Comparison of ENCODE assay signal across 9 mouse cellular contexts in genomic region chr9:121983504-121983903, GRCm38 (mm10). TPM values are rescaled to one million over a fixed set of nuclear protein-coding genes. Genes with fewer than 3 reads are reported as not detected.
DNase-seq lines count a peak whose midpoint lies in the region; ATAC-seq and TF ChIP-seq lines count a peak whose summit lies in the region.
"Had no signal": no experiment of that assay in that cellular context is flagged by ENCODE, and none has a peak within 500 bp of the region (broad histone marks: within the 10 kb centered on the region; RNA-seq: fewer than 3 reads in every experiment).

No protein-coding gene starts in this region.

- H3K4me1 ChIP-seq in cerebellum, adult 2 months (ENCODE audit: control insufficient read depth, insufficient read depth, low read length), result peaks cover 23% of the 10 kb centered on the region
- no peaks in the 10 kb centered on the region for H3K4me1 ChIP-seq in forebrain, postnatal 0 days (ENCODE audit: insufficient read depth)
- peaks cover 6% of the 10 kb centered on the region for H3K4me1 ChIP-seq in hindbrain, embryonic 16.5 days (ENCODE audit: control insufficient read depth, insufficient read depth, low read depth, low read length)
- no peaks in the 10 kb centered on the region for H3K4me1 ChIP-seq in midbrain, embryonic 11.5 days (ENCODE audit: control insufficient read depth, insufficient read depth, low read length)

- peaks cover 12% of the 10 kb centered on the region for H3K36me3 ChIP-seq in forebrain, postnatal 0 days (ENCODE audit: insufficient read depth)
- 0 out of 2 replicates have a peak, but pooled peaks cover 2% of the 10 kb centered on the region for H3K36me3 ChIP-seq in hindbrain, embryonic 16.5 days (ENCODE audit: control insufficient read depth, insufficient read depth, low read length)
- H3K36me3 ChIP-seq in midbrain, embryonic 11.5 days (ENCODE audit: control insufficient read depth, insufficient read depth, low read length), result no peaks in the 10 kb centered on the region; the same call in 1 of the 2 replicates

- peak; percentile 69 for DNase-seq in CD4-positive, CD25-positive, alpha-beta regulatory T cell, adult 2 months (ENCODE audit: low read depth, low spot score)
- peak; percentile 85 to 88 for DNase-seq in cerebellum, adult 2 months
- peak; percentile 70 for DNase-seq in forebrain, postnatal 0 days
- peak; percentile 79 to 85 for DNase-seq in left cerebral cortex, adult 2 months (ENCODE audit: extremely low spot score in 1 of 2, low spot score in 2 of 2)
- peak; percentile 93 for DNase-seq in midbrain, embryonic 11.5 days (ENCODE audit: low spot score, missing footprints)
- peak; percentile 21 to 22 for DNase-seq in spleen, postnatal 36 days (ENCODE audit: low spot score in 2 of 2)

- intact Hi-C loops in left cerebral cortex, adult 2 months (cut with DNase I), result no loop called here

- no peak for ATAC-seq in CD4-positive, CD25-positive, alpha-beta regulatory T cell, adult 4 months
- peak; percentile 59 for ATAC-seq in forebrain, postnatal 0 days
- 0 out of 2 replicates have a peak, but pooled peaks have one; percentile 7 for ATAC-seq in hindbrain, embryonic 16.5 days
- peak; percentile 48 for ATAC-seq in midbrain, embryonic 11.5 days (ENCODE audit: low FRiP score)

- no peaks in the 10 kb centered on the region for H3K9me3 ChIP-seq in forebrain, postnatal 0 days (ENCODE audit: low read length)
- no peaks in the 10 kb centered on the region for H3K9me3 ChIP-seq in hindbrain, embryonic 16.5 days (ENCODE audit: control insufficient read depth, low read length)
- no peaks in the 10 kb centered on the region for H3K9me3 ChIP-seq in midbrain, embryonic 11.5 days (ENCODE audit: control insufficient read depth, low read length)

- no peak overlapping the region for H3K4me2 ChIP-seq in forebrain, postnatal 0 days (ENCODE audit: low read depth)
- H3K4me2 ChIP-seq in hindbrain, embryonic 16.5 days (ENCODE audit: low read length), result no peak overlapping the region
- H3K4me2 ChIP-seq in midbrain, embryonic 11.5 days, result no peak overlapping the region

- no peak overlapping the region for H3K9ac ChIP-seq in forebrain, postnatal 0 days
- no peak overlapping the region for H3K9ac ChIP-seq in hindbrain, embryonic 16.5 days (ENCODE audit: low read depth, low read length)
- no peak overlapping the region for H3K9ac ChIP-seq in midbrain, embryonic 11.5 days (ENCODE audit: low read length)

- no peaks in the 10 kb centered on the region for H3K27me3 ChIP-seq in cerebellum, adult 2 months (ENCODE audit: control insufficient read depth, insufficient read depth, low read length)
- H3K27me3 ChIP-seq in forebrain, postnatal 0 days (ENCODE audit: insufficient read depth, low read length), result no peaks in the 10 kb centered on the region
- H3K27me3 ChIP-seq in hindbrain, embryonic 16.5 days (replicated peaks; ENCODE audit: control insufficient read depth, insufficient read depth, low read length), result no peaks in the 10 kb centered on the region
- H3K27me3 ChIP-seq in midbrain, embryonic 11.5 days (ENCODE audit: control insufficient read depth, insufficient read depth, low read length), result no peaks in the 10 kb centered on the region

- no peak for TF ChIP-seq POLR2A in cerebellum, adult 2 months (IDR thresholded peaks at IDR 0.05; ENCODE audit: borderline replicate concordance, insufficient read depth, low read length)

- no peak overlapping the region for H3K27ac ChIP-seq in cerebellum, adult 2 months (ENCODE audit: insufficient read depth, low read length)
- no peak overlapping the region for H3K27ac ChIP-seq in forebrain, postnatal 0 days (ENCODE audit: low read depth, low read length)
- no peak overlapping the region for H3K27ac ChIP-seq in hindbrain, embryonic 16.5 days (ENCODE audit: low read depth, low read length)
- no peak overlapping the region; the same call in 1 of the 2 replicates for H3K27ac ChIP-seq in left cerebral cortex, adult 2 months
- no peak overlapping the region for H3K27ac ChIP-seq in midbrain, embryonic 11.5 days (ENCODE audit: low read depth, low read length)

- no peak overlapping the region for H3K4me3 ChIP-seq in cerebellum, adult 2 months (replicated peaks; ENCODE audit: insufficient read depth, low read depth, low read length)
- H3K4me3 ChIP-seq in forebrain, postnatal 0 days (ENCODE audit: low read depth, low read length), result no peak overlapping the region
- H3K4me3 ChIP-seq in hindbrain, embryonic 16.5 days (ENCODE audit: low read length), result no peak overlapping the region
- H3K4me3 ChIP-seq in left cerebral cortex, adult 2 months, result no peak overlapping the region
- H3K4me3 ChIP-seq in midbrain, embryonic 11.5 days (ENCODE audit: low read depth, low read length), result no peak overlapping the region
- H3K4me3 ChIP-seq: megakaryocyte, embryonic 14.5 days had no signal

- 10% methylated on average over 15 of the region's 15 CpGs for WGBS in cerebellum, adult 2 months
- WGBS in forebrain, postnatal 0 days, result 45% methylated on average over 15 of the region's 15 CpGs
- 49% methylated on average over 15 of the region's 15 CpGs for WGBS in hindbrain, embryonic 16.5 days
- 57% methylated on average over 15 of the region's 15 CpGs for WGBS in midbrain, embryonic 11.5 days

- TF ChIP-seq CTCF in cerebellum, adult 2 months (IDR thresholded peaks at IDR 0.05; ENCODE audit: borderline replicate concordance, insufficient read depth, low read depth, low read length), result peak; percentile 91
- peak; percentile 90 for TF ChIP-seq CTCF in forebrain, postnatal 0 days (IDR thresholded peaks at IDR 0.05; ENCODE audit: low read depth)
- peak; percentile 92 for TF ChIP-seq CTCF in left cerebral cortex, adult 2 months (IDR thresholded peaks at IDR 0.05)

RNA-seq across cellular contexts. Expression of gene Pomgnt2, which starts 13.4 kb away (rescaled TPM):
- not detected for polyA plus RNA-seq in CD4-positive, CD25-positive, alpha-beta regulatory T cell, adult 4 months (2017; shearing (Covaris generic))
- polyA plus RNA-seq in cerebellum, adult 2 months (2012; rRNA removed), result 41.0 and 43.5 TPM in 2 replicates
- total RNA-seq in forebrain, postnatal 0 days (2014; rRNA removed), result 64.6 and 85.7 TPM in 2 replicates
- polyA plus RNA-seq in forebrain, postnatal 0 days (2015; fragmentation: Nextera tagmentation; extraction: Ambion mirVana), result 28.3 and 35.6 TPM in 2 replicates
- 41.7 and 43.5 TPM in 2 replicates for polyA plus RNA-seq in hindbrain, embryonic 16.5 days (2015; fragmentation: Nextera tagmentation; extraction: Ambion mirVana)
- 10 to 100 TPM; 39.4 to 40.0 TPM for total RNA-seq in left cerebral cortex, adult 2 months (2021)
- polyA plus RNA-seq in midbrain, embryonic 11.5 days (2014; fragmentation: Nextera tagmentation; extraction: Ambion mirVana), result 8.9 and 9.7 TPM in 2 replicates

RNA-seq across cellular contexts. Expression of gene Fam198a, which starts 32.7 kb away (rescaled TPM):
- polyA plus RNA-seq in CD4-positive, CD25-positive, alpha-beta regulatory T cell, adult 4 months (2017; shearing (Covaris generic)), result under 1 TPM in 1 of 2 experiments, not detected in 1; 0.29 TPM
- polyA plus RNA-seq in cerebellum, adult 2 months (2012; rRNA removed), result 3.1 and 3.2 TPM in 2 replicates
- total RNA-seq in forebrain, postnatal 0 days (2014; rRNA removed), result 2.5 and 5.7 TPM in 2 replicates
- 1.3 and 1.6 TPM in 2 replicates for polyA plus RNA-seq in forebrain, postnatal 0 days (2015; fragmentation: Nextera tagmentation; extraction: Ambion mirVana)
- 2.9 and 3.1 TPM in 2 replicates for polyA plus RNA-seq in hindbrain, embryonic 16.5 days (2015; fragmentation: Nextera tagmentation; extraction: Ambion mirVana)
- 1 to 10 TPM; 6.4 to 6.6 TPM for total RNA-seq in left cerebral cortex, adult 2 months (2021)
- 0.23 and 0.52 TPM in 2 replicates for polyA plus RNA-seq in midbrain, embryonic 11.5 days (2014; fragmentation: Nextera tagmentation; extraction: Ambion mirVana)

Comparison
In these comparisons a context has a peak if more than half of its experiments do, and no peak if none do; other contexts are left out.
1. DNase-seq: peak in every context shown above with its lines; median percentile 93 in midbrain, embryonic 11.5 days; 86 in cerebellum, adult 2 months; 82 in left cerebral cortex, adult 2 months; 70 in forebrain, postnatal 0 days; 69 in CD4-positive, CD25-positive, alpha-beta regulatory T cell, adult 2 months; 22 in spleen, postnatal 36 days.